Mouse (Mus musculus): ENCODE measurements around the gene Hoxb6. TPM values are rescaled to one million over a fixed set of nuclear protein-coding genes. Genes with fewer than 3 reads are reported as not detected.

Hoxb6 gene
- polyA plus RNA-seq (2012; rRNA removed), result 14.9 and 21.2 TPM in 2 replicates

DNA sequence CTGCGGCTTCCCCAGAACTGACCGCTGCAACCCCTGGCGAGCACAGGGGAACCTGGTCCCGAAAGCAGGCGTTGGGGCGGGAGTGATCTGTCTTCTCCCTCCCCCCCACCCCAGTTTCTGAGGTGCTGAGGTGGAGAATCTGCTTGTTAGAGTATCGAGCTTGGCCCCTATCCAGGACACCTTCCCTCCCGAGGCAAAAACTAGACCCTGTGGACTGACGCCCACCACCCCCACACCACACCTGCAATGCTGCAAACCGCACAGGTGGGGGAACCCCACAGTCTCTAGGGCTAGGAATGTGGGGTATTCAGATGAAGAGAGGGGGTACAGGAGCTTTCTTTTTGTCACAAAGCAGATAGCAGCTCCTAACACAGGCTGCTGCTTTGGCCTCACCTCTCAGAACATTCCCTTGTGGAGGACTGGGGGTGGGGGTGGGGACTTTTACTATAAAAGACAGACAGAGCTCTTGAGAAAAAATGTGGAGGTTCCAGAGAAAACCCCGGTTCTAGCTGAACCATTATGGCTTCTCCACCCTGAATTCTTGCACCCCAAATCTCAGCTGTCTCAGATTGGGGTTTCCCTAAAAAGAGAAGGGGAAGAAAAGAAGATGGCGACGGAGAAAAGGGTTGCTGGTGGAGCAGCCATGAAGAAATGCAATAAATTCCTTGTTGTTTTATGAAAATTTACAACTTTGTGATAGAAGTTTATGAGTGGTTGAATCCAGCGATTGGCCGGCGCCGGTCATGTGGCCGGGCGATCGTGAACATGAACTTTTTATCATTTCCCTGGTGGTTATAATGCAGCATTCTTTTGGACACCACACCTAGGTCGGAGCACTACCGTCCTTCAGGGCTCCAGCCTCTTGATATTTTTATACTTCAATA, at the start of gene Hoxb6:
Gene Hoxb6, plus strand, starts transcription at position 796 of the 884 bp plus-strand sequence.

DNA sequence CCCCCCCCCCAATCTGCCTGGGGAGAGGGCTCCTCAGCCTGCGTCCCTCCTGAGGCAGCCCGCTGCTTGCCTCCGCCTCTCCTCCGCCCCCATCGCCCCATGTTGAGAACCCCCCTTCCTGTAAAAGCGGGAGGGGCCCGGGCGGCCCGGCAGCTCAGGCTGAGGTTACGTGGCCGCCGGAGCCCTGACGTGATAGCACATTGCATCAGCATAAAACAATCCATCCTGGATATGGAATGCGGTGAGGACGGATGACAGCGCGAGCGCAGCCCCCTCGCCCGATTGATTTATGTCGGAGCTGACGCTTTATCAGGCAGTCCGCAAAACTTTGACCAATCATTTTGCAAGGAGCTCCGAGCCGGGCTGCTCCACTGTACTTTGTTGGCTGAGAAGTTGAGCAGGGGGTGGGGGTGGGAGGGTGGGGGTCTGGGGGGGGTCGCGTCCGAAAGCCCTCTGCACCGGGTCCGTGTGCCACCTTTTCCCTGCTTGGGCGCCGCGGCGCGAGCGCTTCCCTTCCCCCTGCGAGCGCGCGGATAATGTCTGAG, 21.2 kb upstream of the Hoxb6 start, which contains the start of gene Hoxb9:
Gene Hoxb9, plus strand, starts transcription at position 462 of the 545 bp plus-strand sequence.

DNA sequence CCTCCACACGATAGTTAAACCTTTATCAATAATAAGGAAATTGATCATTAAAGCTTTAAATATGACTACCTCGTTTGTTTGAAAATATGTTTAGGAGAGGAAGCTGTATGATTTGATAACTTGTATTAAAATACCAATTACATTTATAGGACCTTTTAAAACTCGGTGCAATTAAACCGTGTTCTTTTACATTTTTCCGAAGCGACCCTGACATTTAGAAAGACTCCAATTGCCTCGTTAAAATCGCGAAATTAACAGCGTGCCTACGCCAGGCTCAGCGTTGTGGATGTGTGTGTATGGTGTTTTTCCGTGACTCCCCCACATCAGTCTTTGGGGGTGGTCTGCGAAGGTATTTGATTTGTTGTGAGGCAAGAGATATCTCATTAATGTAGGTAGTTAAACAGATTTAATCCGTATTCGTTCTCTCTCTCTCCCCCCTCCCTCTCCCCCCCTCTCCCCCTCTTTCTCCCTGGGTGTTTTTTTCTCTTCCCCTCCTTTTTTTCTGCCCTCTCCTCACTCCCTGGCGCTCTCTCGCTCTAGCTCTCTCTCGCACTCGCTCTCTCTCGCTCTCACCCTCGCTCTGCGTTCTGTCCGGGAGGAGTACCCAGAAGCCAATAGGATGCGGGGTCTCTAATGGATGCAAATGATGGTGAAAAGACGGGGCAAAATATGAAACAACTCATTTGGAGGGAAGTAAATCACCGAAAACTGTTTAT, 10.3 kb upstream of the Hoxb6 start, which contains the start of gene Hoxb8:
Gene Hoxb8, plus strand, starts transcription at position 51 of the 716 bp plus-strand sequence.

DNA sequence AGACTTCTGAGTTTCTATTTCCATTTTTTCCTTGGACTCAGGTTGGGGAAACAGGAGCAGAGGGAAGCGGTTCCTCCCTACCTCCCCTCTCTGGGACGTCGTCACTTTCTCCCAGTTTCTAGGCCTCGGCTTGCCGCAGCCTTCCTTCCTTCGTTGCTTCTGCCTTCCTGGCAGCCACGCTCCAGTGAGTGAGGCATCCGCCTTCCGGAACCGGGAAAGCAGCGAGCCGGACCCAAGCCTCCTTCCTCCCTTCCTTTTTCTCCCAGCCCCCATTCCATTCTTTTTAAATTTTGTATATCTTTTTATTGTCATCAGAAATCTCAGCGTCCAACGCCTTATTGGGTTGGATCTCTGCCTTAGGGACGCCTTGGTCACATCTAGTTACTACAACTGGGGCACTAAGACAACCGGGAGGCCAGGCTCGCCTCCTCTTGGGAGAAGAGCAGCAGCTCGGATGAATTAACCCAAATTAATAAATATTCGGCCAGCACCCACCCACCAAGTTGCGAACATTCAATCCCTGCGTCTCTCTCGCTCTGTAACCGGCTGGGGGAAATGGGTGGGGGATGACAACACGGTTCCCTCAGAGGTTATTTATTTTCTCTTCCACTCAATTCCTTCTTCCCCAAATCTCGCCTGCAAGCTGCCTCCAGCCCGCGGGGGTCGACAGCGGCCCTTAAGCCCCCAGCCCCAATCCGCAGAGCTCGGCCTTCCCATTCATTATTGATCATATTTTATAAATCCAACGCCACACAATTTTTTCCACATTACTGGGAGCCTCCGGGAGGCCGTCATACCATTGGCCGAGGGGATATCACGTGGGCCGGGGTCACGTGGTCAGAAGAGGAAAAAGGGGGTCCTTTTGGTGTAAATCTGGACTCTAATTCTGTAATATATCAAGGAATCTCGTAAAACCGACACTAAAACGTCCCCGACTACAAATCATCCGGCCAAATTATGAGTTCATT, 6.2 kb upstream of the Hoxb6 start, which contains the start of gene Hoxb7:
Gene Hoxb7, plus strand, starts transcription at position 853 of the 968 bp plus-strand sequence.

DNA sequence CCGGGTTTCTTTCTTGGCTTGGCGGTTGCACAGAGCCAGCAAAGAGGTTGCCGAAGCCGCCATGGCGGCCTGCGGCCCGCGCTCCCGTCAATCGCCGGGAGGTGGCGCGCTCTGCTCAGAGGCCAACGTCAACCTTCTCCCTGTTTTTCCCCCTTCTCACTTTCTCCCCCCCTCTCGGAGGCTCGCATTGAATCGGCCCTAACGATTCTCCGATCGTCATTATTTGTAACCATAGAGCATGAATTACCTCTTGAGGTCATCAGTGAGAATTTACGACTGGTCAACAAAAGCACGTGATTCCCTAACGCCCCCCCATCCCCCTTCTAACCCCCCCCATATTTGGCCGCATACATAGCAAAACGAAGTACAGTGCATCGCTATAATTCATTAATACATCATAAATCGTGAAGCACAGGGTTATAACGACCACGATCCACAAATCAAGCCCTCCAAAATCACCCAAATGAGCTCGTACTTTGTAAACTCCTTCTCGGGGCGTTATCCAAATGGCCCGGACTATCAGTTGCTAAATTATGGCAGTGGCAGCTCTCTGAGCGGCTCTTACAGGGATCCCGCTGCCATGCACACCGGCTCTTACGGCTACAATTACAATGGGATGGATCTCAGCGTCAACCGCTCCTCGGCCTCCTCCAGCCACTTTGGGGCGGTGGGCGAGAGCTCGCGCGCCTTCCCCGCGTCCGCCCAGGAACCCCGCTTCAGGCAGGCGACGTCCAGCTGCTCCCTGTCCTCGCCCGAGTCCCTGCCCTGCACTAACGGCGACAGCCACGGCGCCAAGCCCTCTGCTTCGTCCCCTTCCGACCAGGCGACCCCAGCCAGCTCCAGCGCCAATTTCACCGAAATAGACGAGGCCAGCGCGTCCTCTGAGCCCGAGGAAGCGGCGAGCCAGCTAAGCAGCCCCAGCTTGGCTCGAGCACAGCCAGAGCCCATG, 11.1 kb downstream of the Hoxb6 start, which contains the start of gene Hoxb5:
Gene Hoxb5, plus strand, starts transcription at position 186 of the 949 bp plus-strand sequence.

DNA sequence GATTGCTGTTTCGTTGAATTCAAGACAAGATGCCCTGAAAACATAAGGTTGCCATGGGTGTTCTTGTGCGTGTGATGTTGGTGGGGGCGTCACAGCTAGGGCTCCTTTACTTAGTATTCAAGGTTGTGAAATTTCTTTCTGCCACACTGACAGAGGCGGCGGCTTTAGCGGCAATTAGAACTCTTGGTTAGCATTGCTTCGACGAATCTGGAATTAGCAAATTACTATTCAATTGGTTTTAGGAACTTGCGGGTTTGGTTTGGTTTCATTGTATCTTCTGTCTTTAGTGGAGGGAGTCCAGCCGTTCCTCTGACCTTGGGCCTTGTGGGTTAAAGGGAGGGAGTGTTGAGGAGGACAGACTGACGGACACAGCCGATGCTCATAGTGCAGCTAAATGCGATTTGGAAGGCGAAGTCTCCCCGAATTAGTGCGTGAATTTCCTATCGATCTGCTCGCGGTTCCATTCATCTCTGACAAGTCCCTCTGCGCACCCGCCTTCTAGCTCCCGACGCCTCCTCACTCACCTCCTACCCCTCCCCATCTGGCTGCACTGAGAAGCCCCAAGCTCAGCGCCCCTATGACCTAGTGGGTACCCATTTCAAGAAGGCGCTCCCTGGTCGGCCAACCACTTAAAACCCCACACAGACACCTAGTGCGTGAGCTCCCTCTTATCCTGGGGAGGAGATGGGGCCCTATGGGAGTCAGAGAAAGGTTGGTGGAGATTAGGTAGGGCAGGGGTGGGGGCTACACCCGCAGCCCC, 25.5 kb downstream of the Hoxb6 start, which contains the start of gene Hoxb4:
Gene Hoxb4, plus strand, starts transcription at position 660 of the 760 bp plus-strand sequence.

DNA sequence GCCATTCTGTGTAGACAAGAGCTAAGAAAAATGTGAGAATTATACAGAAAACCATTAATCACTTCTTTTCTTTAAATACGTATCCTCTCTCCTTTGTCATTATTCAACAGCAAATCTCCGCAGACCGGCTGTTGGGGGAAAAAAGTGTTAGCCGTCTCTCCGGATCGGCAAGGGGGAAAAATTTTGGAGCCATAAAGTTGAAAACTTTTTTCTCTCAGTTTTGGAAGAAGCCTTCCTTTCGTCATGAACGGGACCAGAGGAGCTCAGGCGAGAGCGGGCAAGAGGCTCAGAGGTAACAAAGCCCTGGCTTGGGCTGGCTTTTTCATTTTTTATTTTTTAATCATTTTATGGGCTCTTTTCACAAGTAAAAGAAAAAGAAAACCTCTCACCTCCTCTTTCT, 30.9 kb downstream of the Hoxb6 start, which contains the start of gene Hoxb3:
Gene Hoxb3, plus strand, starts transcription at position 173 of the 400 bp plus-strand sequence.

DNA sequence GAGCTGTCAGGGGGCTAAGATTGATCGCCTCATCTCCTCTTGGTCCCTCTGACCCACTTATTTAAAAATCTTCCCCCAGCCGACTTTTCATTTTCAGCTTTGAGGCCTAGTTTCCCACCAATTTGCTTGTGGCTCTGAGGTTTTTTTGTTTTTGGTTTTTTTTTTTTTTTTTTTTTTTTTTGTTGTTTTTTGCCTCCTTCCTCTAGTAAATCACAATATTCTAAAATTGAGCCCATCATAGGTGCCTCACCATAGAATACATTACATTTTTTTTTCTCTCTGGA, 58.0 kb downstream of the Hoxb6 start, which contains the start of gene Hoxb2:
Gene Hoxb2, plus strand, starts transcription at position 185 of the 284 bp plus-strand sequence.

Other genes starting within 250 kb of the Hoxb6 start
- 55.7 and 60.0 TPM in 2 replicates for gene Ube2z, start 227.1 kb upstream of the Hoxb6 start, polyA plus RNA-seq (2012; rRNA removed)
- 328 and 335 TPM in 2 replicates for gene Atp5g1, start 216.8 kb upstream of the Hoxb6 start, polyA plus RNA-seq (2012; rRNA removed)
- not detected in 2 replicates for gene Calcoco2, start 180.5 kb upstream of the Hoxb6 start, polyA plus RNA-seq (2012; rRNA removed)
- 0.75 and 0.84 TPM in 2 replicates for gene Ttll6, start 158.7 kb upstream of the Hoxb6 start, polyA plus RNA-seq (2012; rRNA removed)
- gene Hoxb13, start 98.2 kb upstream of the Hoxb6 start, polyA plus RNA-seq (2012; rRNA removed), result not detected in 2 replicates
- gene Hoxb9, start 21.0 kb upstream of the Hoxb6 start, polyA plus RNA-seq (2012; rRNA removed), result 0.43 and 15.4 TPM in 2 replicates
- gene Hoxb8, start 10.6 kb upstream of the Hoxb6 start, polyA plus RNA-seq (2012; rRNA removed), result 28.2 and 71.6 TPM in 2 replicates
- 3.5 and 10.0 TPM in 2 replicates for gene Hoxb7, start 5.9 kb upstream of the Hoxb6 start, polyA plus RNA-seq (2012; rRNA removed)
- 24.3 and 32.8 TPM in 2 replicates for gene Hoxb5, start 10.9 kb downstream of the Hoxb6 start, polyA plus RNA-seq (2012; rRNA removed)
- 4.7 and 5.6 TPM in 2 replicates for gene Hoxb4, start 25.8 kb downstream of the Hoxb6 start, polyA plus RNA-seq (2012; rRNA removed)
- gene Hoxb3, start 30.9 kb downstream of the Hoxb6 start, polyA plus RNA-seq (2012; rRNA removed), result 25.2 and 37.6 TPM in 2 replicates
- gene Hoxb2, start 58.0 kb downstream of the Hoxb6 start, polyA plus RNA-seq (2012; rRNA removed), result 10.5 and 15.4 TPM in 2 replicates
- 0.06 and 0.10 TPM in 2 replicates for gene Hoxb1, start 73.3 kb downstream of the Hoxb6 start, polyA plus RNA-seq (2012; rRNA removed)
- 1.9 and 2.4 TPM in 2 replicates for gene Skap1, start 172.1 kb downstream of the Hoxb6 start, polyA plus RNA-seq (2012; rRNA removed)

Data from central nervous system, embryonic 14 days (tissue).